Mouse (Mus musculus) cerebellum, adult 2 months (tissue): ENCODE results near the gene Ift140. TPM values are rescaled to one million over a fixed set of nuclear protein-coding genes. Genes with fewer than 3 reads are reported as not detected.
A peak's percentile ranks its signal among the peaks of the same experiment; 100 is the strongest.
"Not testable (repeated sequence)": the region's sequence is repeated elsewhere in the genome, so short reads cannot be mapped to it uniquely, and the experiment has no call there.

Experiments
- DNase-seq, 2 experiments: peaks; one replicate each; pipeline ENCODE4 v3.0.0; 2021
- H3K27ac ChIP-seq: fragments of 200-500 bp; 2 replicates; pipeline ENCODE4 v1.5.1; 2012; ENCODE audit warnings: low read length, control low read depth, inconsistent platforms; ENCODE audit not compliant: insufficient read depth
- H3K27me3 ChIP-seq: fragments of 200-500 bp; 2 replicates; pipeline ENCODE4 v1.6.1; 2012; ENCODE audit warnings: inconsistent platforms, mild to moderate bottlenecking, low read length, moderate library complexity; ENCODE audit not compliant: control insufficient read depth, insufficient read depth
- H3K4me1 ChIP-seq: fragments of 200-500 bp; 2 replicates; pipeline ENCODE4 v1.6.1; 2011; ENCODE audit warnings: low read length; ENCODE audit not compliant: control insufficient read depth, insufficient read depth
- H3K4me3 ChIP-seq: fragments of 200-500 bp; replicated peaks from 2 replicates; pipeline ENCODE3; 2011; ENCODE audit warnings: mild to moderate bottlenecking, low read depth, low read length, control low read depth; ENCODE audit not compliant: insufficient read depth
- CTCF ChIP-seq: fragments of 200-500 bp; IDR thresholded peaks from 2 replicates; pipeline ENCODE4 v1.5.1; 2011; ENCODE audit warnings: low read depth, mild to moderate bottlenecking, control low read depth, low read length, moderate library complexity, borderline replicate concordance; ENCODE audit not compliant: insufficient read depth
- POLR2A ChIP-seq: fragments of 200-500 bp; IDR thresholded peaks from 2 replicates; pipeline ENCODE4 v1.6.1; 2011; ENCODE audit warnings: low read length, control low read depth, borderline replicate concordance; ENCODE audit not compliant: insufficient read depth
- WGBS: fragments of 180-500 bp; shearing (Covaris S2); methylation state at CpG from one replicate; pipeline ENCODE4 v1.1.7; 2018; 5-methylcytosine and 5-hydroxymethylcytosine counted together
- polyA plus RNA-seq: library from polyadenylated mRNA; depleted of rRNA; stranded (reverse); fragments of >200 nt; gene quantifications from 2 replicates; pipeline ENCODE4 v1.2.3, GENCODE M21; 2012

Ift140 gene
- polyA plus RNA-seq, 1 experiment: 19.2 TPM

DNA sequence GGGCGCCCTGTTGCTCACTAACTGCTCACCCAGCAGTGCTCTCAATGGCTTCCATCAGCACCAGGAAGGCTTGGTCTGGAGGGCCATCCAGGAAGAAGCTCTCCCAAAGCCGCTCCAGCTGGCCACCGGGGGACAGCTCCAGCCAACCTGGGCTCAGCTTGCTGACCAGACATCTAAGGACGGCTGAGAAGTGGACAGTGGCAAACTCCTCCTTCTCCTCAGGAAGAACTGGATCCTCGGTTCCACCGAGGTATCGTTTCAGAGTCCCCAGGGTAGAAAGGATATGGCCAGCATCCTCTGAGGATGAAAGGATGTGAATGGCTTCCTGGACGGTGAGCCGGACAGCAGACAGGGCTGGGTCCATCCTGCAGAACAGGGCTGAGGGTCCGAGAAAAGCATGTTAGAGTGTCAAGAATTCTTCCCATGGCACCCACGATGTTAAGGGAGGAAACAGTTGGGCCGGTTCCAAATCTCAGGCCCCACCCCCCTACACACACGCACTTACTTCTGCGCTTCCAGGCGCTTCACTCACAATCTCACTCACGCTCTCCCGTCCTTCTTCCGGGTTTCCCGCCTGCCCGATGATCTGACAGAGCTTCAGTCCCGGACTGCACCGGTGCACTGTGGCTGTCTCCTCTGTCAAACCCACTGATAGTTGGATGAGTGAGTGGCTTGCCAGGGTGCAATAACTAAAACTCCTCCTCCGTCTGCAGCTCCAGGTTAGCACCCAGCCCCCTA lies 99.2 kb downstream of the Ift140 start:
- 4% methylated on average over 23 of the region's 23 CpGs for WGBS
- H3K4me1 ChIP-seq: peaks cover 27% of the 10 kb centered on the region
- H3K27me3 ChIP-seq: no peaks in the 10 kb centered on the region
- H3K4me3 ChIP-seq: peak overlapping the region; percentile 79
- TF ChIP-seq CTCF (no peak), POLR2A (no peak)
- DNase-seq: peak in 1 of 2 experiments; percentile 32
- H3K27ac ChIP-seq: peak overlapping the region; percentile 94

DNA sequence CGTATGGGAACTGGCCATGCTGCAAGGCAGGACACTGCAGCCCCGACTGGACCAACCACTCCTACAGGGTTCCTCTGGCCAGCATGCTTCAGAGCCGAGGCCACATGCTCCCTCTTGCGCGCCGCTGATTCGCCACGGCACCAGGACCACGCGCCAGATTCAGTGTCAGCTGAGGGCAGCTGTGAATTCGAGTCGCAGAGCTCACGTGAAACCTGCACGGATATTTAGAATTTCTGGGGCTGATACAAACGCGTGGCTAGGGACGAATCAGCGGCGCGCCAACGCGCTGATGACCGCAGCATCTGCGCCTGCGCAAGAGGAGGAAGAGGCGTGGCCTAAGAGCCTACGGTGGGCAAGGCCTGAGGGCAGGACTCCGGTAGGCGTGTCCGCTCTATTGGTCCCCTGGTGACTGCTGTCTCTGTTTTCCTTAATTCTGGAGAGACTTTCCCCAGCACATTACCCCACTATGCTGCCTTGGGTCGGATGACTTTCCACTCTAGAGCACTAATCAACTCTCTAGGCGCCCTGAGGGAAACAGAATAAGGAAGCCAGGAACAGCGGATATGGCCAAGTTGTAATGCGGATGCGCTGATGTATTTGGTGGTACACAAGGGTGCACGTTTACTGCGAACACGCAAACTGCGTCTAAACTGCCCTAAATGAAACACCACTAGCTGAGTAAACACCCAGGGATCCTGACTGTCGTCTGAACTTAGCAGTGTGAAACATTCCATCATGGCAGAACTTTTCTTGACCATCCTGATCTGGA lies 100.0 kb downstream of the Ift140 start, which contains the start of gene Telo2:
Gene Telo2 (minus strand): TSS at position 304 of the 769 bp plus-strand sequence.
- 4% methylated on average over 40 of the region's 40 CpGs for WGBS

DNA sequence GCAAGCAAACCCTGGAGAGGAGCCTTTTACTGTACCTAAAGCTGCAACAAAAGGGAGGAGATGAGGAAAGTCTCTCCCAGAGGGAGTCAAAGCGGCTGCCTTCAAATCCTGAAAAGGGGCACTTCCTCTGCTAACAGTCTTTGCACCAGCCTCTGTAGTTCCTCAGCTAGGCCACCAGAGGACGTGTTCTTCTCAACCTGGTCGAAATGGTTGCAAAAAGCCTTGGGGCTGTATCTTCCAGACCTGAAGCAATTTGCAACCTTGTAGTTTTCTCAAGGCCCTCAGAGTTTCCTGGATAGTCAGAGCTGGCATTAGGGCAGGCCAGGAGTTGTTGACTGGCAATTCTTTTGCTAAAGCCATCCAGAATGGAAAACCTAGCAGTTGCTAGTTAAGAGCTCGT lies 101.4 kb downstream of the Ift140 start:
- Histone ChIP-seq H3K27ac (no peak overlapping the region), H3K4me1 (peaks cover 8% of the 10 kb centered on the region), H3K4me3 (no peak overlapping the region), H3K27me3 (no peaks in the 10 kb centered on the region)
- 33% methylated on average over 4 of the region's 4 CpGs for WGBS
- no peak for DNase-seq
- TF ChIP-seq POLR2A (no peak), CTCF (peak; percentile 38; the same call in 1 of the 2 replicates)

More for the DNA sequence above, 100.0 kb downstream of the Ift140 start, which contains the start of gene Telo2:
- no peak for TF ChIP-seq CTCF
- peak; percentile 82 for TF ChIP-seq POLR2A
- H3K4me3 ChIP-seq: peak within 1 kb of the TSS; percentile 79
- peak; percentile 92 to 95 for DNase-seq
- H3K27ac ChIP-seq: peak within 1 kb of the TSS; percentile 94
- H3K4me1 ChIP-seq: peaks cover 22% of the 10 kb centered on the region
- H3K27me3 ChIP-seq: no peaks in the 10 kb centered on the region

DNA sequence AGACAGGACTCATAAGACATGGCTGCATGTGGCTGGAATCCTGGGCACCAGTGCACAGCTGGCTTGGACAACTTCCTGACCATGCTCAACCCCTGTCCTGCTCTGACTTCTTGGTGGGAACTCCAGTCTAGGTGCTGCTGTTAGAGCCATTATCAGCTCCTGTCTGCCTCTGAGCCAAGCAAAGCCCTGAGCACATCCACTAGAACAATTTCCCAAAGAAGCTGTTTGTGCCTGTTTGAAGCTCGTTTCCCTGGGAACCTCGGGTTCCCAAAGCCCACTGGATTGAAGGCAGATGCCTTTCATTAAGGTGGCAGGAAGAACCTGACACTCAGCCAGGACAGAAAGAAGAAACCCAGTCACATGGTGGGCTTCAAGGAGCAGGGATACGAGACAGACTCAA lies 104.5 kb downstream of the Ift140 start, which contains the start of gene Ptx4:
Gene Ptx4 (plus strand): TSS at position 355 of the 400 bp plus-strand sequence.
- 39% methylated on average over 3 of the region's 3 CpGs for WGBS
- no peak within 1 kb of the TSS for H3K4me3 ChIP-seq
- H3K27ac ChIP-seq: no peak within 1 kb of the TSS
- no peaks in the 10 kb centered on the region for H3K27me3 ChIP-seq
- TF ChIP-seq CTCF (no peak), POLR2A (no peak)
- DNase-seq: no peak
- no peaks in the 10 kb centered on the region; the same call in 1 of the 2 replicates for H3K4me1 ChIP-seq

DNA sequence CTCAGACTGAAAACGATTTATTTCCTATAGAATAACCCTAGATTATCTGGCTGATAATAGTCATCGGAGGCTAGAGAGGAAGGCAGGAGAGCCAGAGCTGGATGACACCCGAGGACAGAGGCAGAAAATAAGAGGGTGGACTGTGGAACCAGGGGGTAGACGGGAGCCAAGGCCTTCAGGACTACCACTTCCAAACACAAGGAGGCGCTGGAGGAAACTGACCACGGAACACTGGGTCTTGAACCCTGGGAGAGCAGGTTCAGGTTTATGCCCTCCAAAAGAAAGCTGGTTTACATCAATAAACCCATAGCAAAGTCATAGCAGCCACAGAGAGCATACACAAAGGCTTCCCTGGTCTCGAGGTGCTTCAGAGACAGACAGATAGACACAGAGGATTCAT lies 108.1 kb downstream of the Ift140 start:
- DNase-seq: no peak
- no peak for TF ChIP-seq POLR2A
- TF ChIP-seq CTCF: peak; percentile 41; the same call in 1 of the 2 replicates
- Histone ChIP-seq H3K4me3 (no peak overlapping the region), H3K27ac (no peak overlapping the region), H3K4me1 (no peaks in the 10 kb centered on the region), H3K27me3 (no peaks in the 10 kb centered on the region)
- 31% methylated on average over 7 of the region's 7 CpGs for WGBS

DNA sequence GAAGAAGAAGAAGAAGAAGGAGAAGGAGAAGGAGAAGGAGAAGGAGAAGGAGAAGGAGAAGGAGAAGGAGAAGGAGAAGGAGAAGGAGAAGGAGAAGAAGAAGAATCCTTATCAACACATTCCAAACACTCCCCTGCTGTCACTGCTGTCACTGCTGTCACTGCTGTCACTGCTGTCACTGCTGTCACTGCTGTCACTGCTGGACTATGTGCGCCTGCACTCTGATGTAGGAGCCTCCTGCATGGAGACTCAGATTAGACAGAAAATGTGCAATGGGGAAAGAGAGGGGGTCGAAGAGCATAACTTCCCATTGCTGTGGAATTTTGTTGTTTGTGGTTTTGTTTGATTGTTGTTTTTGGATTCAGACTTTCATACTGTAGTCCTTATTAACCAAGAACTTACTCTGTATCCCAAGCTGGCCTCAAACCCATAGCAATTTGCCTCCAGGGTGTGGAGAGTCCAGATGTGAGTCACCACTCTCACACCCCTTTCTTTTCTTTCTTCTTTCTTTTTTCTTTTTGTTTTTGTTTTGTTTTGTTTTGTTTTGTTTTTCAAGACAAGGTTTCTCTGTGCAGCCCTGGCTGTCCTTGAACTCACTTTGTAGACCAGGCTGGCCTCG lies 109.7 kb downstream of the Ift140 start:
- H3K4me1 ChIP-seq, H3K4me3 ChIP-seq, H3K27me3 ChIP-seq, DNase-seq, H3K27ac ChIP-seq: not testable (repeated sequence)
- WGBS: 65% methylated on average over 3 of the region's 3 CpGs

DNA sequence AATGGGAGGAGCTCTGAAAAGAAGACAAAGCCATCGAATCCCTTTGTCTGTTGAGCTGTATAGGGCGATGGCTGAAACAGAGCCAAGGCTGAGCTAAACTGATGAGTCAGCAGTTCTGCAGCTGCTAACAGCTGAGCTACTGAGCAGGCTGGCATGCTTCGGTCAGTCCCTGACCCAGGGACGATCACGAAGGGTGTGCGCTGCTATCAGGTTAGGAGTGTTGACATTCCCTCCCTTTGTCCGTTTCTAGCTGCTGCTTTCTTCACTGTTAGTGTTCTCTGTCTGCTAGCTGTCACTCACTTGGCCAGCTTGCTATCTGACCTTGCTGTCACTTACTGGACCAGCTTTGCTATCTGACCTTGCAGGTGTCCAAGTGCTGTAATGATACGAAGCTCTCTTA lies 111.2 kb downstream of the Ift140 start:
- Histone ChIP-seq H3K27ac (no peak overlapping the region), H3K27me3 (no peaks in the 10 kb centered on the region), H3K4me1 (no peaks in the 10 kb centered on the region), H3K4me3 (no peak overlapping the region)
- 44% methylated on average over 8 of the region's 8 CpGs for WGBS
- no peak for DNase-seq
- no peak for TF ChIP-seq POLR2A
- no peak for TF ChIP-seq CTCF
